Mouse (Mus musculus) gastrocnemius, adult 2 months (tissue): ENCODE measurements at regions not wholly inside any gene's neighbourhood (a gene's known extent, or its start where the extent isn't known, plus 50 kb on each side); places are given as distances from the start of the nearest gene placed in this dataset.
A peak's percentile ranks its signal among the peaks of the same experiment; 100 is the strongest.

ENCODE experiments used
- DNase-seq: peaks from one replicate; pipeline ENCODE4 v3.0.0; 2022
- H3K27ac ChIP-seq: fragments of 200-600 bp; 2 replicates; pipeline ENCODE4 v1.8.1; 2022; ENCODE audit warnings: mild to moderate bottlenecking
- H3K4me3 ChIP-seq: fragments of 200-600 bp; 2 replicates; pipeline ENCODE4 v1.8.1; 2022; ENCODE audit warnings: mild to moderate bottlenecking, moderate library complexity
- CTCF ChIP-seq: fragments of 200-600 bp; IDR thresholded peaks from 2 replicates; pipeline ENCODE4 v1.8.1; 2022; ENCODE audit warnings: antibody characterized with exemption, mild to moderate bottlenecking, moderate library complexity
- intact Hi-C: fragments of 180-260 bp; cut with DNase I; formaldehyde crosslinking; loops from one replicate; pipeline ENCODE4 v1.15.1; 2025

DNA sequence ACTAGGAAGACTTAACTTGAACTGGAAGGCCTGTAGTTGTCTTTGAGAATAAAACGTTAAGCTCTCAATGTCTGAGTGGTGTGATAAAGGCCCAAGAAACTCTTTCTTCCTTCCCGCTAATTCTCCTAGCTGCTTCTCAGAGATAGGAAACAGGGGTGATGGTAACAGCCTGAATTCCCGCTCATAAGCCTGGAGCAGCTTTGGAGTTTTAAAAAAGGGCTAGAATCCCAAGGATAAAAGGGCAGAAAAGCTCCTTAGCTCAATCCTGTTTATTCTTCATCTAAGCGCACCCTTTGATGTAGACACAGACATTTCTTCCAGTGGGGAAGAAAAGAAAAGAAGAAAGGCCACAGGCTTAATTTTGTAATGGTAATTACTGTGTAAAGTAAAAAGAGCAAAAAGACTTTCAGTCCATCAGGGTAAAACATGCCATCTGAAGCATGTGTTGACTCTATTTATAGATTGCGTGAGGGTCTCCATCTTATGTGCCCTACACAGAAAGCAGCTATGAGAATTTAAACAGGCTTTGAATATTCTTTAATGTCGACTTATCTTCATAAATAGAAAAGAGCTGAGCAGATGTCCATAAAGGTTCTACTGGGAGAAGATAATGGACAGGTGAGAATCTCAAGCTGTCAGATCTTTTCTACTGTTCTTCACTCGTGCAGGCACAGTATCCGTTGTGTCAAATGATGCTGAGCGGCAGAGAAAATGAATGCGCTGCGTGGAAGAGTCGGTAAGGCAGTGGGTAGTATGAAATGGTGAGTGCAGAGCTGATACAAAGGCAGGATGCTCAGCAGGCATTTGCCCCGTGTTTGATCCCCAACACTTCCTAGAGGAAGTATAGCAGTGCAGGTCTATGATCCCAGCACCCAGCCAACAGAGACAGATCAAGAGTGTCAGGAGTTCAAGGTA lies 818.0 kb upstream of the Intu start:
- no peak for DNase-seq
- no peak overlapping the region for H3K4me3 ChIP-seq
- no peak for TF ChIP-seq CTCF
- intact Hi-C loops = no loop called here
- H3K27ac ChIP-seq = no peak overlapping the region

DNA sequence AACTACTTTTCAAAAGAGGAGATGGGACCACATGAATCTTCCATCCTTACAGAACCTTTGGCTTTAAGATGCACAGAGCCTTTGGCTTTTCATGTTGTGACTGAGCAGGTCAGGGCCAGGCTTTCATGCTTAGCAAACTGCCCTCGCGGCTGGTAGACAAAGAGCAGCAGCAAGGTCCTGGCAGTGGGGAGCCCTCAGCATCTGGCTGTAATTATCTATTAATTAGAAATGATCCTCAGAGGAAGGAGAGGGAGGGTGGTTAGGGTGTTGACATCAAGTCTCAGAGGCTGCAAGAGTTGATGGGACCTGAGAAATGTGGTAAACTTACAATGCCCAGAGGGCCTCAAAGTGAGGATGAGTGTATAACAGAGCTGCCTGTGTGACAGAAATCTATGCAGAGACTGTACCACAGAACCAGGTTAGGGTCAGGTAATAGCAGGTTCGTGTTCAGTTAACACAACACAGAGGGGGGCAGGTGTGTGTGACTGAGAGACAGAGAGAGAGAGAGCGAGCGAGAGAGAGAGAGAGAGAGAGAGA lies 817.0 kb upstream of the Intu start:
- H3K4me3 ChIP-seq = no peak overlapping the region
- DNase-seq = no peak
- H3K27ac ChIP-seq = no peak overlapping the region
- intact Hi-C loops = no loop called here
- no peak for TF ChIP-seq CTCF

DNA sequence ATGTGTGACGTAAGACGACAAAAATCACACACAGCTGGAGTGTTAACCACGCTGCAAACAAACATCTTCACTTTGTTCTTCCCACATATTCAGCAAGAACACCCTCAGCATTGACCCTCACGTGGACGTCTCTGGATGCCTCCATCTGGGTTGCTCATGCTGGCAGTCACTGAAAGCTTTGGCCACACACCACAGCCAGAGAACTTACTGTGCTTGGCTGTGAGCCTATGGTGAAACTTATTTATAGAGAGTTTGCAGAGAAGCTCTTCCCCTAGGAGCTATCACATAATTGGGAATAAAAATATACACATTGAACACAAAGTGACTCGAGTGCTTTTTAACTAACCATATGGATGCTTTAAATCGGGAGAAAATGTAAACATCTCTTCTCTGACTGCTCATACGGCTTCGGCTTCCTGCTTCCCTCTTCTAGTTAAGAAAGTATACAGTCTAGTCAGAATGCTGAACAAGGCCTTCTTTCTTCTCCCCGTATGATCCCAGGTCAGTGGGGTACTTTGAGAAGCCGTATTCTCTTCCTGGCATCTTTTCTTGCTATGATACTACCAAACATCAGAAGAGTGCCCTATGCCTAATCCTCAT lies 812.0 kb upstream of the Intu start:
- TF ChIP-seq CTCF = no peak
- H3K27ac ChIP-seq = no peak overlapping the region
- intact Hi-C loops = no loop called here
- peak; percentile 64 for DNase-seq
- H3K4me3 ChIP-seq = no peak overlapping the region

DNA sequence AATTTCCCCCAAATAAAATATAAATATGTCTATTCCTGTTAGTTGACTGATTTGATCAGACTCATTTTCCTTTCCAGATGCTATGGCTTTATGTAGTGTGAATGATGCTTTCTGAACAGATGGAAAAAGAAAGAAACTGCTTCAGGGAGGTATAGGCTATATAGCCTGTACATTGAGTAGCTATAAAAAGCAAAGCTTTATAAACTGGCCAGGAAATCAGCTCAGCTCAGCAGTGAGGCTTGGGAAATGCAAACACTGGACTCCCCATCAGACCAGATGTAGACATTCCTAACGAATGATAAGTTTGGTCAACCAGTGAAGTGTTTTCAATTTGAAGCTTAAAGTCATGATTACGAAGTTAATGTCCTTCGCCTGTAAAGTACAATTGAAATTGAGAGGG lies 805.3 kb upstream of the Intu start:
- intact Hi-C loops = no loop called here
- TF ChIP-seq CTCF = no peak
- DNase-seq = no peak
- H3K27ac ChIP-seq = no peak overlapping the region
- no peak overlapping the region for H3K4me3 ChIP-seq

DNA sequence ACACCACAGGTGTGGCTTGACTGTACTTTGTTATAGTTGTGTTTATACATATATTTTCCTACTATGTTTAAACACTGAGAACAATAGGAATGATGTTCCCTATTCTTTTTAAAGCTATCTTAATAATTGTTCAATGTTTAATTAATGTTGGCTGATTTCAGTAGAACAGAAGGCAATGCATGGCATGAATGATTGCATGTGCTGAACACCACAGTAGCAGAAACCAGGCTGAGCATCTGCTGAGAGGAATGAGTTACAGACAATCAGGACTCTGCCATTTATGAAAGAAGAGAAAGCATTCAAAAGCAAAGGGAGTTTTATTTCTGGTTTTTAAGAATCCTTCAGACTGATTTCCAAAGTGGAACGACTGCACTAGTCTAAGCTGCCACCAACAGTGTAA lies 794.4 kb upstream of the Intu start:
- intact Hi-C loops = no loop called here
- H3K27ac ChIP-seq = no peak overlapping the region
- H3K4me3 ChIP-seq = no peak overlapping the region
- no peak for DNase-seq
- no peak for TF ChIP-seq CTCF

DNA sequence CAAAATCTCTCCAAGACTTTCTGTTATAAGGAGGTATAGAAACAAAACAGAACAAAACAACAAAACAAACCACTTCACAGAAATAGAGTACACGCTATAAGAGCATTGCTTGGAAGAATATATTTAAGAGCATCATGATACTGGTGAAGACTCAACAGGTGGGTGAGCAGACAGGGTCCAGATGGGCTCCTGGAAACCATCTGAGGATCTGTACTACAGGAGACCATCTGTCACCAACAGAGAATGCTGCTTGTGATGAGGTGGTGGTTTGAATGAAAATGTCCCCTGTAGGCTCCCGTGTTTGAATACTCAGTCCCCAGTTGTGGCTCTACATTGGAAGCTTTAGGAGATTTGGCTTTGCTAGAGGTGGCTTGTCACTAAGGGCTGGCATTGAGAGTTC lies 785.1 kb upstream of the Intu start:
- TF ChIP-seq CTCF = no peak
- intact Hi-C loops = no loop called here
- no peak overlapping the region for H3K27ac ChIP-seq
- no peak overlapping the region for H3K4me3 ChIP-seq
- DNase-seq = no peak

DNA sequence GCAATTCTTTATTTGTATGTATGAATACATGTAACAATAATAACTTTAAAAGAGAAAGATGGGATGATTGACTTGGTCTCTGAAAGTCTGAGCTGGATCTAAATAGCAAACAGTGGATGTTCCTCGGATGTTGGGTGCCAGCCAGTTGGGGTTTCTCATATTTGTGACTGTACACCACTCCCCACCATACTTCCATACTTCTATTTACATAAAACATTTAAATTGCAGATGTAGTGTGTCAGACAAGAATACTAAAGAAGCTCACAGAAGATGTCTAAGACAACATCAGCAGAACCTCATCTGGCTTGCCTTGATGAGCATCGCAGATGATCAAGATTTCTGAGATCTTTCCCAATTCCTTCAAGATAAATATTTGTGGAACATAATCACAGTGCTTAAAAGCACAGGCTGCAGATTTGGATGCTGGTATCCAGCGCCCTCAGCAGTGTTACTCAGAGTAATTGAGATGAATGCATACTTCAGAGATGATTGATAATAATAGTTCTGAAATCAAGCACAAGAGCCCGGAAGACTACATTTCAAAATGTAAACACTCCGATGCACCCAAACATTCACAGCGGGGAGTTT lies 762.0 kb upstream of the Intu start:
- intact Hi-C loops = no loop called here
- DNase-seq = no peak
- Histone ChIP-seq H3K4me3 (no peak overlapping the region), H3K27ac (no peak overlapping the region)
- no peak for TF ChIP-seq CTCF

DNA sequence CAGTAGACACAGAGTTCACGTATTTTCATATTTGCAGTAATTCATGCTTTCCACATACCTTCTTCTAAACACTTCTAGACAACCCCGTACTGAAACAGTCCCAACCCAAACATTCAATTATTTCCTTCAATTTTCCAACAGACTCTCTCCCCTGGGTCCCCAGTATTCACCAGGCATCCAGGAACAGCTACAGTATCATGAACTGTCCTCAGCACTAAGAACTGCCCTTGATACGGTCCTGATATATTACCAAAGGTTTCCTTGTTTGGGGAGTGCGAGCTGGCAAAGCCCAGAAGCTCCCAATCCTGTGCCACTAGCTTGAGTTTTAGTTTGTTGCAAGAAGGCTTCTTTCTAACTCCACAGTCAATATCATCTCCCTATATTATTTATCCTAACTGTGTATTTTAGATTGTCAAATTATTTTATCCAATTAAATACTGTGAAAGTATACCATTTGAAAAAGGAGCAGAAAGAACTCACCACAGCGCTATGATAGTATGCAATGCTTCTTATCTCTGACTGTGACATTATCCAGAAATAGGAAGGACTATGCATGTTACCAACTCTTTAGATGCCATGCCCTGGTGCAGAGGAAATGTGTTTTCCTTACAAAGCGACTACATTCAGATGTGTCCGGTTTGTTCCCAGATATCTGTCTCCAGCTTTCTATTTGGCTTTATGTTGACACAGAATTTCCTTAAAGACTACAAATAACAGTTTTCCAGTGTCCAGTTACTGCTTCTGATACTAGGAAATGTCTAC lies 754.6 kb upstream of the Intu start:
- intact Hi-C loops = no loop called here
- TF ChIP-seq CTCF = no peak
- Histone ChIP-seq H3K4me3 (no peak overlapping the region), H3K27ac (no peak overlapping the region)
- no peak for DNase-seq

DNA sequence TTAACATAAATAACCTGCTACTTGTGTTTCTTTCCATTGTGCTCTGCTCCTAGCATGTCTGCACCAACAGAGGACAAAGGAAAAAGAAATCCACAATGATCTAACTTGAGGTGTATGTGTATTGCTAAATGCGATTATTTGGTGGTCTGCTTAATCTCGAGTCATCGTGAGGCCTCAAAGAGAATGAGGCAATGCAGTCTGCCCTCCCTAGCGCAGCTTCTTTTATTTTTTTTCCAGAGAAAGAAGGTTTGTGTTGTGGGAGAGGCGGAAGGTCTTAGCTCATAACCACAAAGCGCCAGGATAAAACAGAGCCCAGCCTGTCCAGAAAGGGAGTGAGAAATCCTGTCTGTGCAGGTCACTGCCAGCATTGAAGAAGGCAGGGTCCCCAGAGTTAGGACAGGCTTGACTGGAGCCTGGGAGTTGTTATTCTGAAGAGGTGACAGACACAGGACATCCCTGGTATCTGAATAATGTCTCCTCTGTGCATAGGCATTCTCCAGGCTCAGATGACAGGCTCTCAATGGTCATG lies 751.3 kb upstream of the Intu start:
- no peak for TF ChIP-seq CTCF
- Histone ChIP-seq H3K4me3 (no peak overlapping the region), H3K27ac (no peak overlapping the region)
- no peak for DNase-seq
- intact Hi-C loops = no loop called here

DNA sequence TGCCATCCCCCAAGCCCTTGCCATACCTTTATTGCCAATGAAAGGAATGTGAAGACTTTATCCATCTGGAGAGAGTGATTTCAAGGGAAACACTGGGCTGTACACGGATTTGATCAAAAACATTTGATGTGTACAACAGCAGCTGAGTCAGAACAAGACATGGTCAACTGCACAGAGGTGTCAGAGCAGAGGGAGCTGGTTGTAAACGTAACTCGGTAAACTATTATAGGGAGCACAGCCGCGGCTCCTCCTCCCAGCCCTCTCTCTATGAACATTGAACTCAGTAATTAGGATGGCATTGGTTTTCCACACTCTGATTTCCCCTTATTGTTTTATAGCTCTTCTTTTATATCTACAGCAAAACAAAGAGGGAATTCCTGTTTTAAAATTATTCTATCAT lies 750.8 kb upstream of the Intu start:
- DNase-seq = no peak
- no peak for TF ChIP-seq CTCF
- intact Hi-C loops = no loop called here
- H3K4me3 ChIP-seq = no peak overlapping the region
- no peak overlapping the region for H3K27ac ChIP-seq

DNA sequence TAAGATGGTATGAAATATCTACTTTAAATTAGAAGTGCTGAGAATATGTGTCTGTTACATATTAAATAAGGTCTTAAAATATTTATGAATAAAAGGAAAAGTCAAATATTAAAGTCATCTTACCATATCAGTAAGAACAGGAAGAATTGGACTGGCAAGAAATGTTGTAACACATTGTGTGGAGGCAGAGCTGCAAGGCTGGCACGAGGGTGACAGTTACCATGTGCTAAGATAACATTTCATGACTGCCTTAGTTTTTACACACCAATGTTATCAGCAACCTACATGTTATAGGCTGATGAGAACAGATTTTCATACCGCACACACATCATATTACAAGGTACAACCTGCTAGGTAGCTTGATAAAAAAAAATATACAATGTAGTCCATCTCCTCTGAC lies 746.2 kb upstream of the Intu start:
- DNase-seq = no peak
- no peak overlapping the region for H3K4me3 ChIP-seq
- intact Hi-C loops = no loop called here
- no peak for TF ChIP-seq CTCF
- H3K27ac ChIP-seq = no peak overlapping the region

DNA sequence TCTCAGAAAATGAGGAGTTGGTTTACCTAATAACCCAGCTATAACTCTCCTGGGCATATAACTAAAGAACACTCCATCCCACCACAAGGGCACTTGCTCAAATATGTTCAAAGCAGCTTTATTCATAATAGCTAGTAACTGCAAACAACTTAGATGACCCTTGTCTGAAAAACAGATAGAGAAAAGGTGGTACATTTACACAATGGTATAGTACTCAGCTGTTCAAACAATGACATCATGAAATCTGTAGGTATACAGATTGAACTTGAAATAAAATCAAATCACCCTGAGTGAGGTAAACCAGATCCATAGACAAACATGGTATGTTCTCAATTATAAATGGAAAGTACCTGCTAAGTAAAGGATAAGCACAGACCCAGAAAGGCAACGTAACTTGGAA lies 721.5 kb upstream of the Intu start:
- TF ChIP-seq CTCF = no peak
- intact Hi-C loops = loop anchor here (2.0 kb wide), 1 partner anchor 935 kb away; no protein-coding TSS in a partner anchor
- DNase-seq = no peak
- Histone ChIP-seq H3K27ac (no peak overlapping the region), H3K4me3 (no peak overlapping the region)
